Mouse (Mus musculus) neural tube, embryonic 11.5 days (tissue): ENCODE measurements around the gene Rbfox1. TPM values are rescaled to one million over a fixed set of nuclear protein-coding genes. Genes with fewer than 3 reads are reported as not detected.

Source experiments
- ATAC-seq: fragments of 200-750 bp; cut with Nextera tagmentation; 2 replicates; pipeline ENCODE4 v1.8.0; 2017; ENCODE audit warnings: moderate number of reproducible peaks, mild to moderate bottlenecking, moderate TSS enrichment, moderate library complexity; ENCODE audit not compliant: insufficient read depth, low FRiP score, low TSS enrichment
- DNase-seq: peaks from one replicate; pipeline ENCODE4 v3.0.0-alpha.2; 2015; ENCODE audit warnings: low spot score
- H3K27ac ChIP-seq: fragments of 300-500 bp; sonication (generic); 2 replicates; pipeline ENCODE4 v1.5.1; 2014; ENCODE audit warnings: low read depth, mild to moderate bottlenecking, low read length
- H3K27me3 ChIP-seq: fragments of 300-500 bp; sonication (generic); 2 replicates; pipeline ENCODE4 v1.6.1; 2014; ENCODE audit warnings: mild to moderate bottlenecking, low read length, mixed read lengths; ENCODE audit not compliant: control insufficient read depth, insufficient read depth
- H3K36me3 ChIP-seq: fragments of 300-500 bp; sonication (generic); 2 replicates; pipeline ENCODE4 v1.6.1; 2014; ENCODE audit warnings: mild to moderate bottlenecking, low read length, moderate library complexity, mixed read lengths; ENCODE audit not compliant: control insufficient read depth, insufficient read depth
- H3K4me1 ChIP-seq: fragments of 300-500 bp; sonication (generic); 2 replicates; pipeline ENCODE4 v1.6.1; 2014; ENCODE audit warnings: low read length, mixed read lengths; ENCODE audit not compliant: control insufficient read depth, insufficient read depth
- H3K4me2 ChIP-seq: fragments of 300-500 bp; sonication (generic); 2 replicates; pipeline ENCODE4 v1.6.1; 2014; ENCODE audit warnings: low read depth, mild to moderate bottlenecking, moderate library complexity
- H3K4me3 ChIP-seq: fragments of 300-500 bp; sonication (generic); 2 replicates; pipeline ENCODE4 v1.5.1; 2014; ENCODE audit warnings: low read depth, low read length
- H3K9ac ChIP-seq: fragments of 300-500 bp; sonication (generic); 2 replicates; pipeline ENCODE4 v1.6.1; 2014; ENCODE audit warnings: mild to moderate bottlenecking, low read length
- H3K9me3 ChIP-seq: fragments of 300-500 bp; sonication (generic); 2 replicates; pipeline ENCODE4 v1.6.1; 2016; ENCODE audit warnings: low read length; ENCODE audit not compliant: control insufficient read depth
- WGBS: fragments of 180-500 bp; shearing (Covaris S2); extraction: QIAGEN DNeasy Blood & Tissue Kit; methylation state at CpG from one replicate; pipeline ENCODE4 v1.1.7; 2014; 5-methylcytosine and 5-hydroxymethylcytosine counted together
- polyA plus RNA-seq: library from polyadenylated mRNA; unstranded; fragments of >200 nt; fragmentation: Nextera tagmentation; extraction: Ambion mirVana; gene quantifications from 2 replicates; pipeline ENCODE4 v1.2.1, GENCODE M21; 2014

The Rbfox1 gene
- polyA plus RNA-seq, 1 experiment from 2014 or later = 32.9 TPM

DNA sequence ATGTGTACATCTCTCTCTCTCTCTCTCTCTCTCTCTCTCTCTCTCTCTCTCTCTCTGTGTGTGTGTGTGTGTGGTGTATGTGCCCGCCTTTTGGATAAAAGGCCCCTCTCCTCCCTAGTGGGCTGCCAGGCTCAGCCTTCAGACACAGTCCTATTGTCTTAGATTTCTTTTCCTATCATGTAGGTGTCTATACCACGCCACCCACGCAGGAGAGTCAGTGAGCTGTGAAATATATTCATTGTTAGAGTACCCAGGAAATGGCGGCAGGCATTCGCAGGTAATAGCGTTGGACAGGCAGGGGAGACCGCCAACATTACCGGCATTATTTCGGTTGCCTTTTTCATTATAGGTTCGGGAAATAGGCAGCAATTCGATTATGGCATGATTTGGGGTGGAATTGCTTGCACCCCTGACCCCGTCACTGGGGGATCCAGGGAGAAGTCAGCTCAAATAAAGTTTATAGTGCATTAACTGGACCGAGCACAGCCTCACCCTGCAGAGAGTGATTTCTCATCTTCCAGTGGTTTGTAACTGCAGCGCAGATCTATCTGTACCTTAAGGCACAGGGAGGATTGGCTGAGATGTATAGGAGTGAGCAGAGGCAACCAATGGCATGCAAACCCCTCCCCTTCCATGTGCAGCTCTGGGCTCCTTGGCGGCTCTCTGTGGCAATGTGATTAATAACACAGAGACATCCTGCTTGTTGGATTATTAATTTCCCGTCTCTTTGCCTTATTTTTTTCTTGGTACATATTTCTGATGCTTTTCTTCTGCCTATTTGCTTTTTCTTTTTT lies 1264.1 kb downstream of the Rbfox1 start:
- no peak overlapping the region for H3K9ac ChIP-seq
- H3K27ac ChIP-seq = peak overlapping the region; percentile 56; the same call in 1 of the 2 replicates
- no peak overlapping the region for H3K4me3 ChIP-seq
- no peaks in the 10 kb centered on the region for H3K36me3 ChIP-seq
- H3K27me3 ChIP-seq = no peaks in the 10 kb centered on the region
- H3K4me2 ChIP-seq = no peak overlapping the region
- 65% methylated on average over 16 of the region's 16 CpGs for WGBS
- H3K4me1 ChIP-seq = peaks cover 15% of the 10 kb centered on the region
- ATAC-seq (0 out of 2 replicates have a peak, but pooled peaks have one; percentile 35), DNase-seq (peak; percentile 25)
- no peaks in the 10 kb centered on the region for H3K9me3 ChIP-seq

DNA sequence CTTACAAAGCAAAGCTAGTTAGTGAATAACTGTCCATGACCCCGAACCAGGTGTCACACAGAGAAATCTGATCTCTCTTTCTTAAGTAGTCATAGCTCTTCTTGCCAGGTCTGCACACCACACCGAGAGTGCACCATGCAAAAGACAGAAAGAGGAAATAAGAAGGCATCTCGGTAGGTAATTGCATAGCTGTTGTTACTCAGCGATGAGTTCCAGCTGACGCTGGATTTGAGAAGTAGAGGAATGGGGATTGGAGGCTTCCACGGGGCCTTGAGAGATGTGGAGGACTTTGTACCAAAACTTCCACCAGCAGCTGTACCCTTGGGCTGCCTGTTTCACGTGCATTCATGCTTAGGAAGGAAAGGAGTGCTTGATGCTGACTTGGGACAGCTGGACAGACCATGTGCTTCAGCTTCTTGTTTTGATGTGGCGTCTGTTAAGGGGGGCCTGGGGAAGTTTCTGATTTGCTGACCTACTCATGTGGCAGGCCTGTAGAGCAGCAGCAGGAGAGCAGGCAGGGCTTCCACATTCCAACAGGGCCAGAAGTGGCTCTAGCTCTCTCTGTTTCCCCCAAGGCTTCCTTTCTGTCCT lies 1265.1 kb downstream of the Rbfox1 start:
- DNase-seq = peak; percentile 51
- no peaks in the 10 kb centered on the region for H3K27me3 ChIP-seq
- no peak overlapping the region for H3K4me3 ChIP-seq
- peaks cover 15% of the 10 kb centered on the region for H3K4me1 ChIP-seq
- H3K27ac ChIP-seq = 0 out of 2 replicates have a peak overlapping the region, but pooled peaks have one; percentile 34
- peak overlapping the region; percentile 16; the same call in 1 of the 2 replicates for H3K4me2 ChIP-seq
- no peak for ATAC-seq
- H3K9ac ChIP-seq = no peak overlapping the region
- 38% methylated on average over 8 of the region's 8 CpGs for WGBS
- H3K36me3 ChIP-seq = no peaks in the 10 kb centered on the region
- H3K9me3 ChIP-seq = no peaks in the 10 kb centered on the region

DNA sequence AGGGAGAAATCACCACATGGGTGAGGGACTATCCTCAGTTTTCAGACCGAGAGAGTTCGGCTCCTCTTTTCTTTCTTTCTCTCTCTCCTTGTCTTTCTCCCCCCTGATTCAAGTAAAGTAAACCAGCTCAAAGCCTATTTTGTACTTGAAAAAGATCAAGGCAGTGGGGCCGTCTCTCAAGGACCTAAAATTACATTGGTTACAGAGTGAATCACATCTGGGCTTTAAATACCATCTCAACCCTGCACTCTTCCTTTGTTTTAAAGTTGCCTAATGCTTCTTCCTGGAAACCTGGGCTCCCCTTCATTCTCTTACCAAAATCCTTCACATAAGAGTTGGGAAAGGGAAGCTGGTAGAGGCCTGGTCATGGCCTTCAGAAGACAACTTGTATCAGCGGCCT lies 1267.2 kb downstream of the Rbfox1 start:
- Histone ChIP-seq H3K9ac (no peak overlapping the region), H3K27me3 (no peaks in the 10 kb centered on the region), H3K4me2 (no peak overlapping the region), H3K4me3 (no peak overlapping the region), H3K4me1 (0 out of 2 replicates have a peak, but pooled peaks cover 5% of the 10 kb centered on the region), H3K9me3 (no peaks in the 10 kb centered on the region), H3K36me3 (no peaks in the 10 kb centered on the region), H3K27ac (no peak overlapping the region)
- 79% methylated on average over 4 of the region's 4 CpGs for WGBS
- no peak for ATAC-seq
- no peak for DNase-seq

DNA sequence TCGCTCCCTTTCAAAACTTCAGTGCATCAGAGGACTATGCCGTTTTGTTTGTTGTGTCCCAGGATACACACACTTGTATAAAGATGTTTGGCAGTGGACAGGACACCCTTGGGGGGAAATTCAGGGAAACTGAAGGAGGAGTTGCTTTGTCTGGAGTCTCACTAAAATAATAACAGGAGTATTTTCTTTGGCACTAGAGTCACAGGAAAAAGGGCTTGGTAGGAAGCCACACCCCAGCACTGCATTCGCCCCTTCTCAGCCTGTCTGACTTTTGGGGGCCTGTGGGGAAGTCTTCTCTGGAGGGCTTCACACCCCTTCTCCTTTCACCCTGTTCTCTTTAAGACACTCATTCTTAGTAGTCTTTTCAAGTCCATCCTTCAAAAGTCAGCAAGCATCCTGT lies 1269.5 kb downstream of the Rbfox1 start:
- H3K27me3 ChIP-seq = no peaks in the 10 kb centered on the region
- H3K27ac ChIP-seq = no peak overlapping the region
- no peak overlapping the region for H3K4me3 ChIP-seq
- no peak overlapping the region for H3K9ac ChIP-seq
- H3K36me3 ChIP-seq = no peaks in the 10 kb centered on the region
- H3K4me1 ChIP-seq = 0 out of 2 replicates have a peak, but pooled peaks cover 2% of the 10 kb centered on the region
- no peak for DNase-seq
- no peak overlapping the region for H3K4me2 ChIP-seq
- H3K9me3 ChIP-seq = no peaks in the 10 kb centered on the region
- ATAC-seq = no peak
- 86% methylated on average over 3 of the region's 3 CpGs for WGBS

DNA sequence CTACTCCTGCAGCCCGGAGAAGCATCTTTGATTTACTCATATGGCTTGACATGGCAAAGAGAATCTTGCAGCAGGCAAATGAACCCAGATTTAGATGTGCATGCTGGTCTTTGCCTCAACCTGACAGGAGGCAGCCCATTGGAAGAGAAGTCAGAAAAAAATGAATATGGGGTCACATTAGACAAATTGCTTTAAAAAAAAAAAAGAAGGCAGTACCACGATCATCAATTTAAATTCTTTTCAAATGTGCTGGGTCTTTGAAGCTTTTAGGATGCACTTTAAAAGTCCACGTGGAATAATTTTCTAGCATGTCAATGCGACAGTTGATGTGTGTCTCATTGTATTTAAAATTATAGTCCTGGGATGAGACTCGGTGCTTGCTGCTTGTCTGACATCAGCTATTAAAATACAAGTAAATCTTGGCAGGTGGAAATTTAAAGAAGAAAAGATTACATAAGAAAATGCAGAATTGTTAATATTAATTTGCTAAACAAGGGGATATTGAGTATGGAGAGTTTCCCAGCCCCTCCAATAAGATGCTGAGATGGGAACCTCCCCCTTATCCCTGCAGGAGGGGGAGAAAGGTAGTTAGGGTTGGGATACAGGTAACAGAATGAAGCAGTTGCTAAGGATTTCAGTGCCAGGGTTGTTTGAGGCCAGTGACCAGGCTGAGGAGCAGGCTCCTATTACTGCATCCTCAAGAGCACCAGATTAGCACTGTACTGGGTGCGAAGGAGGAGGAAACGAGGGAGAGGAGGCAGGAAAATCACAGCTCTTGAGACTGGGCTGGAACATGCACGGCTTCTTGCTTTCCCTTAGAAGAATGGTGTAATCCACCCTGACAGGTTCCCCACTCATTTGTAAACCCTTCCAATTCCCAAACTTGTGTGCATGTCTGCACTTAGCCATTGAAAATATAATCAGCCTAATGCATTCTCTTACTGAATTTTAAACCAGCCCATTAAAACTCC lies 1274.0 kb downstream of the Rbfox1 start:
- WGBS = 79% methylated on average over 8 of the region's 8 CpGs
- H3K27me3 ChIP-seq = no peaks in the 10 kb centered on the region
- no peaks in the 10 kb centered on the region for H3K4me1 ChIP-seq
- 0 out of 2 replicates have a peak, but pooled peaks cover 2% of the 10 kb centered on the region for H3K9me3 ChIP-seq
- DNase-seq (no peak), ATAC-seq (no peak)
- H3K4me3 ChIP-seq = no peak overlapping the region
- H3K27ac ChIP-seq = no peak overlapping the region
- no peaks in the 10 kb centered on the region for H3K36me3 ChIP-seq
- H3K4me2 ChIP-seq = no peak overlapping the region
- no peak overlapping the region for H3K9ac ChIP-seq

DNA sequence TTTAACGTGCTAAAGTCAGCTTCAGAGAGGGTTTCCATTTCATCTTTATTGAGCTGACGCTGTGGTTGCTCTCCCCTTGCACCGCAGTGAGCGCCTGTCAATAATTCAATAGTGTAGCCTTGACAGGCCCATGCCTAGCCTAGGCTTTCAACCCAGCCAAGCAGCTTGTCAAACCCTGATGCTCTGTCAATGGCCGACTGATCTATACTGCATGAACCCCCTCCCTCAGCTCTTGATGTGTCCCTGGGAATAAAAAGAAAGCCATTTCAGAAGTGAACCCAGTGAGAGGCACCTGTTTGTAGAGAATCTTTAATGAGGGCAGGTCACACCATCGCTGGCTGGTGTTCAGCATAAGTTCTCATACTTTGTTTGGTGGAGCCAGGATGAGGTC lies 1274.7 kb downstream of the Rbfox1 start:
- Histone ChIP-seq H3K9ac (no peak overlapping the region), H3K4me2 (no peak overlapping the region), H3K36me3 (no peaks in the 10 kb centered on the region), H3K4me1 (no peaks in the 10 kb centered on the region), H3K27ac (no peak overlapping the region), H3K4me3 (no peak overlapping the region), H3K27me3 (no peaks in the 10 kb centered on the region), H3K9me3 (0 out of 2 replicates have a peak, but pooled peaks cover 2% of the 10 kb centered on the region)
- DNase-seq = no peak
- 76% methylated on average over 6 of the region's 6 CpGs for WGBS
- ATAC-seq = no peak

DNA sequence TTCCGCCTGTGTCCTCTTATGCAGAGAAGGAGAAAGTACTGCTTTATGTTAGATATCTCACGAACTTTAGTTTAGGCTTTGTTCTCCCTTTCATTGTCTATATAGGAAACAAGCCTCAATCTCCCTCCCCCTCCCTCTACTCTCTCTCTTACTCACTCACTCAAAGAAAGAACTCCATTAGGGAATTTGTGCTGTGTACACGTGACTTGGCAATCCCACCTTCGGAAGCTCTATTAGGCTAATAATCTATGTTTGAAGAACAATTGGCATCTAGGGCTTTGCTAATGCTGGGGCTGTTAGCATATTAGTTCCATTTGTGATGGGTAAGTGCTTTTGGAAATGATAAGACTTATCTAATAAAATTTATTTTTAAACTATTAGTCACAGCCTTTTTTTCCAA lies 1277.0 kb downstream of the Rbfox1 start:
- DNase-seq (no peak), ATAC-seq (no peak)
- Histone ChIP-seq H3K9me3 (0 out of 2 replicates have a peak, but pooled peaks cover 2% of the 10 kb centered on the region), H3K4me3 (no peak overlapping the region), H3K4me1 (no peaks in the 10 kb centered on the region), H3K4me2 (no peak overlapping the region), H3K36me3 (no peaks in the 10 kb centered on the region), H3K27ac (no peak overlapping the region), H3K9ac (no peak overlapping the region), H3K27me3 (no peaks in the 10 kb centered on the region)
- 75% methylated on average over 4 of the region's 4 CpGs for WGBS

DNA sequence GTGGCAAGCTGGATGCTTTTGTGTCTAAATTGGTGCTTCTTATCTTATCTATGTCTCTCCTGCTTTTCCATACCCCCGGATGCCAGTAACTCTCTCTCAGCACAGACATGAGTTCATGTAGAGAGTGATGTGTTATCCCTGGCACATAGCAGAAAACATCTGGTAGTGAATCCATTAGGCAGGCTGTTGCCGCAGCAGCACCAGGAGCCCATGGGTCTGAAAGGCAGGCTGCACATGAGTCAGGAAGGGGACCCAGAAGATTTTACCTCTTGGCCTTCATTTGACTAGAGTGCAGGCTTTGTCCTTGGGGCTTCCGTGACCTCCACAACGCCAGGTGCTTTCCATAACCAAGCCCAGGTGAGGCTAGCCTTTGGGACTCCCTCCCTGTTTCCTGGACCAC lies 1278.5 kb downstream of the Rbfox1 start:
- H3K27ac ChIP-seq = no peak overlapping the region
- no peak overlapping the region for H3K4me3 ChIP-seq
- no peak overlapping the region for H3K4me2 ChIP-seq
- H3K9ac ChIP-seq = no peak overlapping the region
- H3K9me3 ChIP-seq = 0 out of 2 replicates have a peak, but pooled peaks cover 2% of the 10 kb centered on the region
- no peaks in the 10 kb centered on the region for H3K4me1 ChIP-seq
- ATAC-seq (no peak), DNase-seq (no peak)
- no peaks in the 10 kb centered on the region for H3K36me3 ChIP-seq
- WGBS = 82% methylated on average over 4 of the region's 4 CpGs
- H3K27me3 ChIP-seq = no peaks in the 10 kb centered on the region
